Mouse (Mus musculus) megakaryocyte, adult 5-6 weeks (primary cell): ENCODE data around the gene Dand5. TPM values are rescaled to one million over a fixed set of nuclear protein-coding genes. Genes with fewer than 3 reads are reported as not detected.

Experiments
- ATAC-seq: 2 replicates; pipeline ENCODE4 v1.8.0; 2016; ENCODE audit warnings: mild to moderate bottlenecking, inconsistent platforms; ENCODE audit not compliant: poor library complexity, severe bottlenecking
- total RNA-seq, 2 experiments: library from RNA; stranded (forward) in 1 of 2; stranded (reverse) in 1 of 2; fragments of 153-499, 151-499 nt in 1 of 2; fragments of 221-1000, 200-1000 nt in 1 of 2; gene quantifications; 2 replicates each; pipeline versions ENCODE4 v1.2.3 to v1.2.4; 2015 to 2017

The Dand5 gene
- total RNA-seq, 2 experiments from 2014 or later = 1.4 to 4.4 TPM

GRCm38 (mm10) chr8:84771000-84771687, 51.5 kb downstream of the Dand5 start:
- ATAC-seq = no peak

- ATAC-seq = no peak
These were observed 52.3 kb downstream of the Dand5 start for GRCm38 (mm10) chr8:84770100-84770953.

GRCm38 (mm10) chr8:84769324-84769723, 53.3 kb downstream of the Dand5 start:
- ATAC-seq = no peak

GRCm38 (mm10) chr8:84768343-84769095, 54.1 kb downstream of the Dand5 start:
- ATAC-seq = no peak

- no peak for ATAC-seq
These were observed 55.4 kb downstream of the Dand5 start for GRCm38 (mm10) chr8:84767221-84767620.

- ATAC-seq = no peak
These were observed 56.2 kb downstream of the Dand5 start for GRCm38 (mm10) chr8:84766422-84766821.

GRCm38 (mm10) chr8:84765629-84766028, 57.0 kb downstream of the Dand5 start:
- ATAC-seq = no peak

Other genes with a start within 250 kb of the Dand5 start
- 86.1 and 87.5 TPM in 2 replicates for gene Ier2, start 160.0 kb downstream of the Dand5 start, total RNA-seq (2015)
- gene Ier2, start 160.0 kb downstream of the Dand5 start, total RNA-seq (2017) = 62.7 and 65.3 TPM in 2 replicates
- 29.5 and 35.9 TPM in 2 replicates for gene Trmt1, start 136.5 kb downstream of the Dand5 start, total RNA-seq (2015)
- gene Trmt1, start 136.5 kb downstream of the Dand5 start, total RNA-seq (2017) = 37.6 and 40.4 TPM in 2 replicates
- 42.8 and 43.0 TPM in 2 replicates for gene Nacc1, start 135.0 kb downstream of the Dand5 start, total RNA-seq (2015)
- gene Nacc1, start 135.0 kb downstream of the Dand5 start, total RNA-seq (2017) = 31.8 and 36.8 TPM in 2 replicates
- 69.0 and 69.9 TPM in 2 replicates for gene Lyl1, start 121.4 kb downstream of the Dand5 start, total RNA-seq (2015)
- 60.3 and 62.0 TPM in 2 replicates for gene Lyl1, start 121.4 kb downstream of the Dand5 start, total RNA-seq (2017)
- 40.4 and 45.2 TPM in 2 replicates for gene G430095P16Rik, start 99.8 kb downstream of the Dand5 start, total RNA-seq (2015)
- gene G430095P16Rik, start 99.8 kb downstream of the Dand5 start, total RNA-seq (2017) = 20.6 and 25.5 TPM in 2 replicates
- gene Nfix, start 22.5 kb downstream of the Dand5 start, total RNA-seq (2015) = 23.8 and 26.9 TPM in 2 replicates
- gene Nfix, start 22.5 kb downstream of the Dand5 start, total RNA-seq (2017) = 7.7 and 17.0 TPM in 2 replicates
- 6.3 and 6.6 TPM in 2 replicates for gene Gadd45gip1, start 8.7 kb upstream of the Dand5 start, total RNA-seq (2015)
- gene Gadd45gip1, start 8.7 kb upstream of the Dand5 start, total RNA-seq (2017) = 13.9 and 20.5 TPM in 2 replicates
- 35.6 and 36.9 TPM in 2 replicates for gene Rad23a, start 17.8 kb upstream of the Dand5 start, total RNA-seq (2015)
- 27.6 and 29.5 TPM in 2 replicates for gene Rad23a, start 17.8 kb upstream of the Dand5 start, total RNA-seq (2017)
- gene Calr, start 24.1 kb upstream of the Dand5 start, total RNA-seq (2015) = 163 and 187 TPM in 2 replicates
- gene Calr, start 24.1 kb upstream of the Dand5 start, total RNA-seq (2017) = 821 and 830 TPM in 2 replicates
- 11.6 and 17.3 TPM in 2 replicates for gene Farsa, start 34.2 kb upstream of the Dand5 start, total RNA-seq (2015)
- gene Farsa, start 34.2 kb upstream of the Dand5 start, total RNA-seq (2017) = 49.7 and 53.4 TPM in 2 replicates
- 67.7 and 97.1 TPM in 2 replicates for gene Syce2, start 49.3 kb upstream of the Dand5 start, total RNA-seq (2015)
- gene Syce2, start 49.3 kb upstream of the Dand5 start, total RNA-seq (2017) = 46.2 and 47.5 TPM in 2 replicates
- gene Gcdh, start 71.1 kb upstream of the Dand5 start, total RNA-seq (2015) = 7.4 and 8.8 TPM in 2 replicates
- gene Gcdh, start 71.1 kb upstream of the Dand5 start, total RNA-seq (2017) = 9.7 and 11.9 TPM in 2 replicates
- 2.0 and 5.2 TPM in 2 replicates for gene Klf1, start 79.1 kb upstream of the Dand5 start, total RNA-seq (2015)
- gene Klf1, start 79.1 kb upstream of the Dand5 start, total RNA-seq (2017) = 1.8 and 8.7 TPM in 2 replicates
- gene Dnase2a, start 85.7 kb upstream of the Dand5 start, total RNA-seq (2015) = 15.2 and 30.1 TPM in 2 replicates
- gene Dnase2a, start 85.7 kb upstream of the Dand5 start, total RNA-seq (2017) = 27.4 and 39.0 TPM in 2 replicates
- gene Mast1, start 114.5 kb upstream of the Dand5 start, total RNA-seq (2015) = 0.02 TPM in 1 of 2 replicates, not detected in the other
- 0.07 and 0.08 TPM in 2 replicates for gene Mast1, start 114.5 kb upstream of the Dand5 start, total RNA-seq (2017)
- not detected in 2 replicates for gene Rtbdn, start 124.2 kb upstream of the Dand5 start, total RNA-seq (2015)
- gene Rtbdn, start 124.2 kb upstream of the Dand5 start, total RNA-seq (2017) = not detected in 2 replicates
- gene Gm49661, start 146.6 kb upstream of the Dand5 start, total RNA-seq (2015) = 3.2 TPM in 1 of 2 replicates, not detected in the other
- gene Gm49661, start 146.6 kb upstream of the Dand5 start, total RNA-seq (2017) = not detected in 2 replicates
- 180 and 184 TPM in 2 replicates for gene Prdx2, start 146.8 kb upstream of the Dand5 start, total RNA-seq (2015)
- 230 and 256 TPM in 2 replicates for gene Prdx2, start 146.8 kb upstream of the Dand5 start, total RNA-seq (2017)
- 56.8 and 75.8 TPM in 2 replicates for gene Rnaseh2a, start 146.9 kb upstream of the Dand5 start, total RNA-seq (2015)
- gene Rnaseh2a, start 146.9 kb upstream of the Dand5 start, total RNA-seq (2017) = 41.1 and 49.0 TPM in 2 replicates
- gene Junb, start 155.9 kb upstream of the Dand5 start, total RNA-seq (2015) = 45.5 and 60.4 TPM in 2 replicates
- gene Junb, start 155.9 kb upstream of the Dand5 start, total RNA-seq (2017) = 110 and 125 TPM in 2 replicates
- gene Hook2, start 167.8 kb upstream of the Dand5 start, total RNA-seq (2015) = 0.82 and 1.1 TPM in 2 replicates
- gene Hook2, start 167.8 kb upstream of the Dand5 start, total RNA-seq (2017) = 3.1 and 6.6 TPM in 2 replicates
- gene Best2, start 191.7 kb upstream of the Dand5 start, total RNA-seq (2015) = 0.07 TPM in 1 of 2 replicates, not detected in the other
- not detected in 2 replicates for gene Best2, start 191.7 kb upstream of the Dand5 start, total RNA-seq (2017)
- 52.5 and 64.0 TPM in 2 replicates for gene Asna1, start 202.5 kb upstream of the Dand5 start, total RNA-seq (2015)
- gene Asna1, start 202.5 kb upstream of the Dand5 start, total RNA-seq (2017) = 61.2 and 65.5 TPM in 2 replicates
- gene Trir, start 204.0 kb upstream of the Dand5 start, total RNA-seq (2015) = 138 and 141 TPM in 2 replicates
- gene Trir, start 204.0 kb upstream of the Dand5 start, total RNA-seq (2017) = 411 and 422 TPM in 2 replicates
- 13.2 and 18.8 TPM in 2 replicates for gene Tnpo2, start 214.1 kb upstream of the Dand5 start, total RNA-seq (2015)
- gene Tnpo2, start 214.1 kb upstream of the Dand5 start, total RNA-seq (2017) = 13.1 and 17.7 TPM in 2 replicates
- gene Fbxw9, start 237.2 kb upstream of the Dand5 start, total RNA-seq (2015) = 2.1 and 4.1 TPM in 2 replicates
- 3.0 and 3.2 TPM in 2 replicates for gene Fbxw9, start 237.2 kb upstream of the Dand5 start, total RNA-seq (2017)
- not detected in 2 replicates for gene Gm5741, start 245.2 kb upstream of the Dand5 start, total RNA-seq (2015)
- not detected in 2 replicates for gene Gm5741, start 245.2 kb upstream of the Dand5 start, total RNA-seq (2017)
- gene Dhps, start 248.9 kb upstream of the Dand5 start, total RNA-seq (2015) = 50.9 and 55.1 TPM in 2 replicates
- gene Dhps, start 248.9 kb upstream of the Dand5 start, total RNA-seq (2017) = 26.9 and 30.2 TPM in 2 replicates